Mouse (Mus musculus) limb, embryonic 11.5 days (tissue): ENCODE data around the gene Inava. TPM values are rescaled to one million over a fixed set of nuclear protein-coding genes. Genes with fewer than 3 reads are reported as not detected.

Experiments used
- ATAC-seq: fragments of 200-750 bp; cut with Nextera tagmentation; 2 replicates; pipeline ENCODE4 v1.8.0; 2017; ENCODE audit warnings: low read depth; ENCODE audit not compliant: insufficient number of reproducible peaks, low FRiP score, low TSS enrichment
- DNase-seq: peaks from one replicate; pipeline ENCODE4 v3.0.0-alpha.2; 2015; ENCODE audit warnings: low spot score
- H3K27ac ChIP-seq: fragments of 300-500 bp; sonication (generic); replicated peaks from 2 replicates; pipeline ENCODE4 v1.5.1; 2014; ENCODE audit warnings: low read depth, mild to moderate bottlenecking, low read length
- H3K27me3 ChIP-seq: fragments of 300-500 bp; sonication (generic); 2 replicates; pipeline ENCODE4 v1.6.1; 2014; ENCODE audit warnings: mild to moderate bottlenecking, low read length, mixed read lengths; ENCODE audit not compliant: control insufficient read depth, insufficient read depth
- H3K36me3 ChIP-seq: fragments of 300-500 bp; sonication (generic); 2 replicates; pipeline ENCODE4 v1.6.1; 2014; ENCODE audit warnings: mild to moderate bottlenecking, low read length, moderate library complexity, mixed read lengths; ENCODE audit not compliant: control insufficient read depth, insufficient read depth
- H3K4me1 ChIP-seq: fragments of 300-500 bp; sonication (generic); 2 replicates; pipeline ENCODE4 v1.6.1; 2014; ENCODE audit warnings: low read length, mixed read lengths; ENCODE audit not compliant: control insufficient read depth, insufficient read depth
- H3K4me2 ChIP-seq: fragments of 300-500 bp; sonication (generic); 2 replicates; pipeline ENCODE4 v1.6.1; 2014; ENCODE audit warnings: low read depth, mild to moderate bottlenecking, moderate library complexity; ENCODE audit not compliant: severe bottlenecking
- H3K4me3 ChIP-seq: fragments of 300-500 bp; sonication (generic); 2 replicates; pipeline ENCODE4 v1.5.1; 2014; ENCODE audit warnings: low read depth, low read length
- H3K9ac ChIP-seq: fragments of 300-500 bp; sonication (generic); 2 replicates; pipeline ENCODE4 v1.6.1; 2014; ENCODE audit warnings: mild to moderate bottlenecking, low read length
- H3K9me3 ChIP-seq: fragments of 300-500 bp; sonication (generic); 2 replicates; pipeline ENCODE4 v1.6.1; 2016; ENCODE audit warnings: low read length; ENCODE audit not compliant: control insufficient read depth
- WGBS: fragments of 180-500 bp; shearing (Covaris S2); extraction: QIAGEN DNeasy Blood & Tissue Kit; methylation state at CpG from one replicate; pipeline ENCODE4 v1.1.7; 2014; 5-methylcytosine and 5-hydroxymethylcytosine counted together
- polyA plus RNA-seq: library from polyadenylated mRNA; unstranded; fragments of >200 nt; fragmentation: Nextera tagmentation; extraction: Ambion mirVana; gene quantifications from 2 replicates; pipeline ENCODE4 v1.2.1, GENCODE M21; 2014

Gene Inava
- polyA plus RNA-seq, 1 experiment from 2014 or later: 27.8 TPM

DNA sequence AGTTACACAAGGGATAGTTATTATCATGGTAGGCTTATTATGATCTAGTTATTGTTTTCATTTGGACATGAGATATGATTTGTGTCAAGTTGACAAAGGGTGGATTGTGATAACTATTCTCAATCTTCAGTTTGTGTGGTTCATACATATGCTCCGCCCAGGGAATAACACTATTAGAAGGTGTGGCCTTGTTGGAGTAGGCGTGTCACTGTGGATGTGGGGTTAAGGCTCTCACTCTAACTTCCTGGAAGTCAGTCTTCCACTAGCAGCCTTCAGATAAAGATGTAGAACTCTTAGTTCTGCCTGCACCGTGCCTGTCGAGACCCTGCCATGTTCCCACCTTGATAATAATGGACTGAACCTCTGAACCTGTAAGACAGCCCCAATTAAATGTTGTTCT, 4.4 kb upstream of the Inava start:
- H3K36me3 ChIP-seq: no peaks in the 10 kb centered on the region
- no peak for ATAC-seq
- no peak overlapping the region for H3K27ac ChIP-seq
- H3K27me3 ChIP-seq: no peaks in the 10 kb centered on the region
- DNase-seq: no peak
- no peak overlapping the region for H3K4me2 ChIP-seq
- H3K9ac ChIP-seq: no peak overlapping the region
- H3K4me3 ChIP-seq: no peak overlapping the region
- H3K4me1 ChIP-seq: 0 out of 2 replicates have a peak, but pooled peaks cover 2% of the 10 kb centered on the region
- no peaks in the 10 kb centered on the region for H3K9me3 ChIP-seq
- WGBS: 88% methylated on average over 4 of the region's 4 CpGs

GRCm38 (mm10) chr1:136234595-136235092, 580 bp upstream of the Inava start:
- no peaks in the 10 kb centered on the region for H3K9me3 ChIP-seq
- no peaks in the 10 kb centered on the region for H3K36me3 ChIP-seq
- peak overlapping the region; percentile 82 for H3K9ac ChIP-seq
- peak overlapping the region; percentile 73 for H3K4me3 ChIP-seq
- no peak overlapping the region; the same call in 1 of the 2 replicates for H3K27ac ChIP-seq
- peak overlapping the region; percentile 80 for H3K4me2 ChIP-seq
- H3K4me1 ChIP-seq: peaks cover 30% of the 10 kb centered on the region
- ATAC-seq (no peak), DNase-seq (no peak)
- 3% methylated on average over 9 of the region's 9 CpGs for WGBS
- no peaks in the 10 kb centered on the region for H3K27me3 ChIP-seq

- under 1% methylated on average over 23 of the region's 23 CpGs for WGBS
- peak; percentile 27; the same call in 1 of the 2 replicates for ATAC-seq
Measured at GRCm38 (mm10) chr1:136232986-136233790, 876 bp downstream of the Inava start.

GRCm38 (mm10) chr1:136232285-136232926, 1.7 kb downstream of the Inava start:
- no peaks in the 10 kb centered on the region for H3K9me3 ChIP-seq
- 3% methylated on average over 9 of the region's 9 CpGs for WGBS
- H3K4me2 ChIP-seq: peak overlapping the region; percentile 80
- ATAC-seq (no peak), DNase-seq (peak; percentile 50)
- H3K4me3 ChIP-seq: peak overlapping the region; percentile 73
- no peaks in the 10 kb centered on the region for H3K36me3 ChIP-seq
- peak overlapping the region; percentile 82 for H3K9ac ChIP-seq
- H3K27ac ChIP-seq: no peak overlapping the region
- H3K27me3 ChIP-seq: no peaks in the 10 kb centered on the region
- H3K4me1 ChIP-seq: peaks cover 43% of the 10 kb centered on the region

More at GRCm38 (mm10) chr1:136232986-136233790, 876 bp downstream of the Inava start:
- Histone ChIP-seq H3K4me2 (peak overlapping the region; percentile 80), H3K9me3 (no peaks in the 10 kb centered on the region), H3K36me3 (no peaks in the 10 kb centered on the region), H3K27me3 (no peaks in the 10 kb centered on the region), H3K4me3 (peak overlapping the region; percentile 73), H3K27ac (peak overlapping the region; percentile 23; the same call in 1 of the 2 replicates), H3K9ac (peak overlapping the region; percentile 82), H3K4me1 (peaks cover 43% of the 10 kb centered on the region)
- DNase-seq: peak; percentile 63

DNA sequence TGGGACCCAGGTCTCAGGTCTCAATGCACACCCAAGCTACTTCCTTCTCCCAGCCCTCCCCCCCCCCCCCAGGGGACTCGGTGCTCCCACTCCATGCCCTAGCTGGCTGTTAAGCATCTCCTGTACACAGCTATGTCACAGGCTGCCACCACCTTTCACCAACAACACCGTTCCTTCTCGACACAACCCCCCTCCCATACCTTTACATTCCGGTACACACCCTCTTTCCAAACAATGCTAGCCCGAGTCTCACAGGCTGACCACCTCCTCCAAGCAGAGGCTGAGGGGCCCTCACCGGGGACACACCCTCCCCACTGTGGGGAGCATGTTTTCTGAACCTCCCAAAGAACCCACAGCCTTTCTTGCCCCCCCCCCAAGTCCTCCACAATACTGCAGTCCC, 2.5 kb downstream of the Inava start:
- Histone ChIP-seq H3K4me2 (peak overlapping the region; percentile 80), H3K36me3 (no peaks in the 10 kb centered on the region; the same call in 1 of the 2 replicates), H3K27me3 (no peaks in the 10 kb centered on the region), H3K4me3 (peak overlapping the region; percentile 73), H3K4me1 (peaks cover 43% of the 10 kb centered on the region), H3K9me3 (no peaks in the 10 kb centered on the region), H3K27ac (no peak overlapping the region), H3K9ac (peak overlapping the region; percentile 40)
- no peak for ATAC-seq
- DNase-seq: peak; percentile 26
- WGBS: 2% methylated on average over 6 of the region's 6 CpGs

DNA sequence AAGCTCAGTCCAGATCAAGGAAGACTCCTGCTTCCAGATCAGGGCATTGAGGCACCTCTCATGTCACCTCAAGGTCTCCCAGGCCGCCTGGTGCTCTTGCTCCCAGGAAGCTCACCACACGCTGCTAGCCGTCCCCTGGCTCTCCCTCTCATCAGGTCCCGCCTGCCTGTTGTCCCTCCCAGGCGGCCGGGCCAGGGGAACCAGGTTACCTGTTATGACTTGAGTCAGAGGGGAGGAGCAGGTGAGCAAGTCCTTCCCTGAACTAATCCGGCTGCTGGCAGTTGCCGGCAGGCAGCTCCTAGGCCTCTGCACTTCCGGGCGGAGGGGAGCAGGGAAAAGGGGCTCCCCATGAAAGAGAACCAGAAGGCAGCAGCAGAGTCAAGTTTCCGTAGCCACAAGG, 3.9 kb downstream of the Inava start:
- H3K27ac ChIP-seq: peak overlapping the region; percentile 30; the same call in 1 of the 2 replicates
- peak overlapping the region; percentile 11 for H3K4me3 ChIP-seq
- WGBS: 21% methylated on average over 11 of the region's 11 CpGs
- H3K4me1 ChIP-seq: peaks cover 43% of the 10 kb centered on the region
- ATAC-seq (no peak), DNase-seq (peak; percentile 52)
- H3K9ac ChIP-seq: 0 out of 2 replicates have a peak overlapping the region, but pooled peaks have one; percentile 19
- H3K36me3 ChIP-seq: no peaks in the 10 kb centered on the region; the same call in 1 of the 2 replicates
- no peaks in the 10 kb centered on the region for H3K9me3 ChIP-seq
- peak overlapping the region; percentile 80 for H3K4me2 ChIP-seq
- H3K27me3 ChIP-seq: no peaks in the 10 kb centered on the region

- H3K4me3 ChIP-seq: no peak overlapping the region
- no peak for ATAC-seq
Measured at GRCm38 (mm10) chr1:136229040-136229373, 5.1 kb downstream of the Inava start.

DNA sequence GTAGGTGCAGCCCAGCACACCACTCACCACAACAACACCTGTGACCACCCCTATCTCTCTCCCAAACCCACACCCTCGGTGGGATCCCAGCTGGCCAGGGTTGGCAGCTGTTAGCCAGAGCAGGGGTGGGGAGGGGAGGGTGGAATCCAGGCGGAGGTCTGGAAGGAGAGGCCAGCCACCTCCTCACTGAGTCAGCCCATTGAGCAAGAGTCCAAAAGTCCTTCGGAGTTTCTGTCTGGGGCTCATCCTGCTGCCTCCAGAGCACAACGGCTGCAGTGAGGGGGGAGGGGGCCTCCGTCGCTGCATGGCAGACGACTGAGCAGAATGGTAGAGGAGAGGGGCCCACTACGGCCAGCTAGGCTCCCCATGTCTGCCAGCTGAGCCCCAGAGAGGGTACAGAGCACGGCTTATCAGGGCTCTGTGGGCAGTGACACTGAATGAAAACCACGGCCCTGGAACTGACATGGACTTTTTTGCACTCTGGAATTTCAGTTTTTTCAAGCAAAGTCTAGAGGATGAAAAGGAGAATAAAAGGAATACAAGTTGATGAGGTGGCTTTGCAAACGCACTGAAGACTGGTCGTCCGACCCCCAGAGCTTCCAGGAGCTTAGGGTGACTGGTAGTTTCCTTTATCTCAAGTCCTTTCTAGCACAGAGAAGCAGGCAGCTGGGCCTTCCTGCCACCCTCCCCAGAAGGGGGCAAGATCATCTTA, 5.6 kb downstream of the Inava start:
- H3K9ac ChIP-seq: no peak overlapping the region
- H3K9me3 ChIP-seq: no peaks in the 10 kb centered on the region

More at GRCm38 (mm10) chr1:136229040-136229373, 5.1 kb downstream of the Inava start:
- no peak overlapping the region for H3K9ac ChIP-seq
- H3K4me2 ChIP-seq: no peak overlapping the region
- no peak for DNase-seq
- 38% methylated on average over 6 of the region's 6 CpGs for WGBS
- no peaks in the 10 kb centered on the region for H3K9me3 ChIP-seq
- peaks cover 40% of the 10 kb centered on the region for H3K4me1 ChIP-seq
- H3K36me3 ChIP-seq: peaks cover 5% of the 10 kb centered on the region; the same call in 1 of the 2 replicates
- H3K27ac ChIP-seq: no peak overlapping the region
- no peaks in the 10 kb centered on the region for H3K27me3 ChIP-seq

More for the DNA sequence above, 5.6 kb downstream of the Inava start:
- Histone ChIP-seq H3K36me3 (peaks cover 5% of the 10 kb centered on the region; the same call in 1 of the 2 replicates), H3K27ac (no peak overlapping the region), H3K4me3 (no peak overlapping the region), H3K4me1 (peaks cover 40% of the 10 kb centered on the region), H3K4me2 (no peak overlapping the region), H3K27me3 (no peaks in the 10 kb centered on the region)
- DNase-seq (peak; percentile 25), ATAC-seq (no peak)
- WGBS: 31% methylated on average over 13 of the region's 13 CpGs
